Mouse (Mus musculus): ENCODE results near the gene Gm9767. TPM values are rescaled to one million over a fixed set of nuclear protein-coding genes. Genes with fewer than 3 reads are reported as not detected.
A peak's percentile ranks its signal among the peaks of the same experiment; 100 is the strongest.

Gm9767 gene
- polyA plus RNA-seq, 1 experiment from 2014 or later: 0.52 TPM

DNA sequence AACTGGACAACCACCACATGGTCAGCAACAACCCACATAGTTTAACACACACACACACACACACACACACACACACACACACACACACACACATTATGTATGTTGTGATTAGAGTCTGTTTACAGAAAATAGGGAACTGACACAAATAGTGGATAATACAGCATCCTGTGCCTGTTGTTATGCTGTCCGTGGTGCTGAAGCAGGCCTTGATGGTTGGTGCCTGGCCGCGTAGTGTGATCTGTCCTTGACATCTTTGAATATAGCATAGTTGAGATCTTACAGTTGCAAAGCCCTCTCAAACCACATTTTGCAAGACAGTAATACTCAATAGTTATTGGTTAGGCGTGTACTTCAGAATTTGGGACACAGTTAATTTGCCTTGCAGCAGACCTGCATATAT lies 4.0 kb downstream of the Gm9767 start:
- H3K4me2 ChIP-seq (ENCODE audit: low read length): no peak overlapping the region
- H3K9me3 ChIP-seq (ENCODE audit: control insufficient read depth, low read length): no peaks in the 10 kb centered on the region
- 62% methylated on average over 4 of the region's 4 CpGs for WGBS
- H3K36me3 ChIP-seq (ENCODE audit: control insufficient read depth, insufficient read depth): no peaks in the 10 kb centered on the region
- H3K4me1 ChIP-seq (replicated peaks; ENCODE audit: control insufficient read depth, insufficient read depth, low read length): no peaks in the 10 kb centered on the region; the same call in 1 of the 2 replicates
- no peak overlapping the region for H3K27ac ChIP-seq (ENCODE audit: low read length)
- no peak overlapping the region for H3K4me3 ChIP-seq (replicated peaks; ENCODE audit: low read length)
- H3K27me3 ChIP-seq (replicated peaks; ENCODE audit: control insufficient read depth, insufficient read depth, low read length): no peaks in the 10 kb centered on the region
- ATAC-seq: no peak
- H3K9ac ChIP-seq (replicated peaks; ENCODE audit: low read depth, low read length): no peak overlapping the region

DNA sequence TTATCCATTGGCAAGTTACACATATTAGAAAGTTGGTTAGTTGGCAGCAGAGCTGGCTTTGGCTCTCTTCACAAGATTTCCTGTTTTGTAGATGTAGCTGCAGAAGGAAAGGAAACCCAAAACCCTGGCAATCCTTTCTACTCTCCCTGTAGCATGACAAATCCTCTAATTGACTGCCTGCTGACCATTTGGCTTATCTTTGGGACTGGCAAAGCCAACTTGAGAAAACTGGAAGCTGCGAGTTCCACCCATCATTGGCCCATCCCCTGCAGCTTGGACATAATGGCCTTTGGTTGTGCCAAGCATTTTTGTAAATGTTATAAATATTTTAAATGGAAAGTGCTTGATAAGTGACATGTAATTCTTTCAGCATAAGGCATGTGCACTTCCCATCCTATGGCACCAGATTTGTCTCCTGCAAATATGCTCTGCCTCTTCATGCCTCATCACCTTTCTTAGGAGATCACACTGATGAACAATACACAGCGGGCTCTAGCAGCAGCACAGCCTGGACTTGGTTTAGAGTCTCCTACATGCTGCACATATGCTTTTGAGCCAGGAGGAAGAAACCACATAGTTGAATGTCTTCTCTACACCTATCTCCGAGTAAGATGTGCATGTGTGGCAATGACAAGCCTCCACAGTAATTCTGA lies 25.4 kb downstream of the Gm9767 start:
- Histone ChIP-seq H3K27me3 (replicated peaks; ENCODE audit: control insufficient read depth, insufficient read depth, low read length) (no peaks in the 10 kb centered on the region), H3K4me1 (replicated peaks; ENCODE audit: control insufficient read depth, insufficient read depth, low read length) (no peaks in the 10 kb centered on the region), H3K27ac (ENCODE audit: low read length) (no peak overlapping the region), H3K4me2 (ENCODE audit: low read length) (no peak overlapping the region), H3K9ac (replicated peaks; ENCODE audit: low read depth, low read length) (no peak overlapping the region), H3K9me3 (ENCODE audit: control insufficient read depth, low read length) (no peaks in the 10 kb centered on the region), H3K36me3 (ENCODE audit: control insufficient read depth, insufficient read depth) (no peaks in the 10 kb centered on the region), H3K4me3 (replicated peaks; ENCODE audit: low read length) (no peak overlapping the region)
- ATAC-seq: no peak
- 82% methylated on average over 3 of the region's 3 CpGs for WGBS

DNA sequence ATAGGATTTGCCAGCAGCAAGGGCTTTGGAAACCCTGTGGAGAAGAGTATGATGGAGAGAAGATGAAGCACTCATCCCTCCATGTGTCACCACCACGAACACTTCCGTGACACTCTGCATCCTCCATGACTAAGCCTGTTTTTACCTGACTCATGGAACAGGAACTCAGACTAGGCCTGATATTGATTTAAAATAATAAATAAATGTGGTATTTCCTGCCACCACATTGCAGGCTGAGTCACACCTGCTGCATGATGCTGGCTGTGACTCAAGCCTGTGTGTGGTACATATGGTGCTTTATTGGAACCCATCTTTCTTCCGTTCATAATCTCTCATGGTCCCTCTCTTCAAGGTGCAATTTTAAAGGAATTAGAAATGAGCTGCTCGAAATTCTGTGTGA lies 36.4 kb downstream of the Gm9767 start:
- Histone ChIP-seq H3K4me2 (ENCODE audit: low read length) (no peak overlapping the region), H3K4me3 (replicated peaks; ENCODE audit: low read length) (no peak overlapping the region), H3K27me3 (replicated peaks; ENCODE audit: control insufficient read depth, insufficient read depth, low read length) (no peaks in the 10 kb centered on the region), H3K27ac (ENCODE audit: low read length) (no peak overlapping the region), H3K36me3 (ENCODE audit: control insufficient read depth, insufficient read depth) (no peaks in the 10 kb centered on the region), H3K9me3 (ENCODE audit: control insufficient read depth, low read length) (no peaks in the 10 kb centered on the region), H3K4me1 (replicated peaks; ENCODE audit: control insufficient read depth, insufficient read depth, low read length) (no peaks in the 10 kb centered on the region), H3K9ac (replicated peaks; ENCODE audit: low read depth, low read length) (no peak overlapping the region)
- WGBS: 64% methylated on average over 4 of the region's 4 CpGs
- peak; percentile 68; the same call in 1 of the 2 replicates for ATAC-seq

DNA sequence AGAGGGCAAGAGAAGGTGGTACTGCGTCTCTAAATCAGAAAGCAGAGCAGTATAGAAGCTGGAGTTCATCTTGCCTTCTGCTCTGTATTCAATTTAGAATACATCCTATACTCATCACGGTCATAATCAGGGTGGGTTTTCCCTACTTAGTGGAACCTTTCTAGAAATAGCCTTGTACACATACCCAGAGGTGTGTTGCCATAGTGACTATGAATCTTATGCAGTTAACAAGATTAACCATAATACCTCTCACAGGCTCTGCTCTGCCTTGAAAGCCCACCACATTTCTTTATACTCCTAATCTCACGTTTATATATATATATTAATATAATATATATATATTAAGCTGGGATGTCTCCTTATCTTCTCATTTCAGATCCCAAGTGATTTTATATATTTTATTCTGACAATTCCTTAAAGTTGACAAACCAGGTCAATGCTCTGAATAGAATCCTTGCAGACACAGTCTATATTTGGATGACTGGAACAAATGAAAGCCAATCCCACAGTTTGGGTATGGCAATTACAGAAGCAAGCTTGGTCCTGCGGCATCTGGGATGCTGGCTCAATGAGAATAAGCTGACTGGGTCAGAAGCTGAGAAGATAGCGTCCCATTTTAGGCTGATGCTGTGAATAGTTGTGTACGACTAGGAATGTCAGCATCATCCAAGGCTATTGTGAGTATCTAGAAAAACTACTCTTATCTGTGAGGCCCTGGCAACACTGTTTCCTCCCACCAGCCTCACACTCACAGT lies 41.2 kb downstream of the Gm9767 start:
- H3K27ac ChIP-seq (ENCODE audit: low read length): no peak overlapping the region
- no peaks in the 10 kb centered on the region for H3K4me1 ChIP-seq (replicated peaks; ENCODE audit: control insufficient read depth, insufficient read depth, low read length)
- WGBS: 87% methylated on average over 6 of the region's 6 CpGs
- H3K4me3 ChIP-seq (replicated peaks; ENCODE audit: low read length): no peak overlapping the region
- H3K9ac ChIP-seq (replicated peaks; ENCODE audit: low read depth, low read length): no peak overlapping the region
- H3K9me3 ChIP-seq (ENCODE audit: control insufficient read depth, low read length): no peaks in the 10 kb centered on the region
- no peaks in the 10 kb centered on the region for H3K36me3 ChIP-seq (ENCODE audit: control insufficient read depth, insufficient read depth)
- H3K27me3 ChIP-seq (replicated peaks; ENCODE audit: control insufficient read depth, insufficient read depth, low read length): no peaks in the 10 kb centered on the region
- ATAC-seq: no peak
- H3K4me2 ChIP-seq (ENCODE audit: low read length): no peak overlapping the region

- Histone ChIP-seq H3K27me3 (replicated peaks; ENCODE audit: control insufficient read depth, insufficient read depth, low read length) (no peaks in the 10 kb centered on the region), H3K4me3 (replicated peaks; ENCODE audit: low read length) (no peak overlapping the region), H3K4me1 (replicated peaks; ENCODE audit: control insufficient read depth, insufficient read depth, low read length) (no peaks in the 10 kb centered on the region), H3K36me3 (ENCODE audit: control insufficient read depth, insufficient read depth) (no peaks in the 10 kb centered on the region), H3K4me2 (ENCODE audit: low read length) (no peak overlapping the region), H3K9ac (replicated peaks; ENCODE audit: low read depth, low read length) (no peak overlapping the region), H3K27ac (ENCODE audit: low read length) (no peak overlapping the region), H3K9me3 (ENCODE audit: control insufficient read depth, low read length) (no peaks in the 10 kb centered on the region)
- 61% methylated on average over 1 of the region's 1 CpGs for WGBS
- peak; percentile 28; the same call in 1 of the 2 replicates for ATAC-seq
These were observed 41.7 kb downstream of the Gm9767 start for GRCm38 (mm10) chr10:26119822-26120183.

Other genes with a start within 250 kb of the Gm9767 start
- gene Tmem200a, start 797 bp downstream of the Gm9767 start, polyA plus RNA-seq (2015; fragmentation: Nextera tagmentation; extraction: Ambion mirVana): 23.6 and 25.1 TPM in 2 replicates
- 4.2 and 9.0 TPM in 2 replicates for gene Samd3, start 151.5 kb downstream of the Gm9767 start, polyA plus RNA-seq (2015; fragmentation: Nextera tagmentation; extraction: Ambion mirVana)